Mouse (Mus musculus) CD4-positive, CD25-positive, alpha-beta regulatory T cell, adult 4 months (primary cell): Measurements from ENCODE around the gene Nr1h4. TPM values are rescaled to one million over a fixed set of nuclear protein-coding genes. Genes with fewer than 3 reads are reported as not detected.
A peak's percentile ranks its signal among the peaks of the same experiment; 100 is the strongest.

ENCODE experiments used
- ATAC-seq: one replicate; pipeline ENCODE4 v1.8.0; 2017
- polyA plus RNA-seq, 2 experiments: library from polyadenylated mRNA; unstranded; fragments of 100-300 nt; shearing (Covaris generic); gene quantifications; one replicate each; pipeline ENCODE4 v1.2.1; 2017

The Nr1h4 gene
- polyA plus RNA-seq, 2 experiments from 2014 or later: not detected

- no peak for ATAC-seq
Measured at GRCm38 (mm10) chr10:89470596-89471353, 62.6 kb downstream of the Nr1h4 start.

- ATAC-seq: no peak
Measured at GRCm38 (mm10) chr10:89464760-89465405, 68.5 kb downstream of the Nr1h4 start.

- ATAC-seq: no peak
Measured at GRCm38 (mm10) chr10:89462890-89463289, 70.5 kb downstream of the Nr1h4 start.

GRCm38 (mm10) chr10:89461856-89462507 lies 71.4 kb downstream of the Nr1h4 start:
- ATAC-seq: peak; percentile 93

- no peak for ATAC-seq
Measured at GRCm38 (mm10) chr10:89460972-89461371, 72.4 kb downstream of the Nr1h4 start.

- no peak for ATAC-seq
Measured at GRCm38 (mm10) chr10:89458770-89459169, 74.6 kb downstream of the Nr1h4 start.

- ATAC-seq: no peak
Measured at GRCm38 (mm10) chr10:89453794-89454193, 79.6 kb downstream of the Nr1h4 start.

GRCm38 (mm10) chr10:89453068-89453641 lies 80.2 kb downstream of the Nr1h4 start:
- ATAC-seq: no peak

GRCm38 (mm10) chr10:89450411-89450810 lies 83.0 kb downstream of the Nr1h4 start:
- no peak for ATAC-seq

- no peak for ATAC-seq
Measured at GRCm38 (mm10) chr10:89444381-89444780, 89.0 kb downstream of the Nr1h4 start.

- ATAC-seq: peak; percentile 91
Measured at GRCm38 (mm10) chr10:89443623-89444151, 89.7 kb downstream of the Nr1h4 start, which contains the start of gene Gas2l3. Gene Gas2l3 (minus strand): TSS chr10:89443967.

GRCm38 (mm10) chr10:89443115-89443622 lies 90.2 kb downstream of the Nr1h4 start:
- ATAC-seq: peak; percentile 6

GRCm38 (mm10) chr10:89442640-89443039 lies 90.7 kb downstream of the Nr1h4 start:
- ATAC-seq: peak; percentile 19

GRCm38 (mm10) chr10:89441961-89442360 lies 91.4 kb downstream of the Nr1h4 start:
- no peak for ATAC-seq

- no peak for ATAC-seq
Measured at GRCm38 (mm10) chr10:89439380-89439779, 94.0 kb downstream of the Nr1h4 start.

- no peak for ATAC-seq
Measured at GRCm38 (mm10) chr10:89437996-89438395, 95.4 kb downstream of the Nr1h4 start.

GRCm38 (mm10) chr10:89437472-89437871 lies 95.9 kb downstream of the Nr1h4 start:
- ATAC-seq: no peak

- no peak for ATAC-seq
Measured at GRCm38 (mm10) chr10:89435920-89436319, 97.5 kb downstream of the Nr1h4 start.

- ATAC-seq: no peak
Measured at GRCm38 (mm10) chr10:89435413-89435812, 98.0 kb downstream of the Nr1h4 start.

GRCm38 (mm10) chr10:89434509-89435210 lies 98.7 kb downstream of the Nr1h4 start:
- ATAC-seq: no peak

GRCm38 (mm10) chr10:89432743-89433142 lies 100.6 kb downstream of the Nr1h4 start:
- ATAC-seq: no peak

- no peak for ATAC-seq
Measured at GRCm38 (mm10) chr10:89430751-89431150, 102.6 kb downstream of the Nr1h4 start.
